Mouse (Mus musculus): ENCODE results near the gene Asb16.

The Asb16 gene

GRCm38 (mm10) chr11:102258095-102258494 is 10.4 kb upstream of the Asb16 start:
- TF ChIP-seq GATA4 (IDR thresholded peaks at IDR 0.05; ENCODE audit: insufficient replicate concordance, low read length), result no peak

GRCm38 (mm10) chr11:102258521-102258920 is 10.0 kb upstream of the Asb16 start:
- TF ChIP-seq GATA4 (IDR thresholded peaks at IDR 0.05; ENCODE audit: insufficient replicate concordance, low read length), result no peak

- no peak for TF ChIP-seq GATA4 (IDR thresholded peaks at IDR 0.05; ENCODE audit: insufficient replicate concordance, low read length)
Observed at GRCm38 (mm10) chr11:102263211-102263610, 5.3 kb upstream of the Asb16 start.

GRCm38 (mm10) chr11:102265816-102266215 is 2.7 kb upstream of the Asb16 start:
- no peak for TF ChIP-seq GATA4 (IDR thresholded peaks at IDR 0.05; ENCODE audit: insufficient replicate concordance, low read length)

- no peak for TF ChIP-seq GATA4 (IDR thresholded peaks at IDR 0.05; ENCODE audit: insufficient replicate concordance, low read length)
Observed at GRCm38 (mm10) chr11:102266631-102267355, 1.8 kb upstream of the Asb16 start.

GRCm38 (mm10) chr11:102267480-102267879 is 1.1 kb upstream of the Asb16 start:
- TF ChIP-seq GATA4 (IDR thresholded peaks at IDR 0.05; ENCODE audit: insufficient replicate concordance, low read length), result no peak

- no peak for TF ChIP-seq GATA4 (IDR thresholded peaks at IDR 0.05; ENCODE audit: insufficient replicate concordance, low read length)
Observed at GRCm38 (mm10) chr11:102276411-102276915, 7.9 kb downstream of the Asb16 start.

GRCm38 (mm10) chr11:102277754-102278153 is 9.2 kb downstream of the Asb16 start:
- no peak for TF ChIP-seq GATA4 (IDR thresholded peaks at IDR 0.05; ENCODE audit: insufficient replicate concordance, low read length)

- no peak for TF ChIP-seq GATA4 (IDR thresholded peaks at IDR 0.05; ENCODE audit: insufficient replicate concordance, low read length)
Observed at GRCm38 (mm10) chr11:102279595-102279994, 11.1 kb downstream of the Asb16 start.

- no peak for TF ChIP-seq GATA4 (IDR thresholded peaks at IDR 0.05; ENCODE audit: insufficient replicate concordance, low read length)
Observed at GRCm38 (mm10) chr11:102283922-102284321, 15.4 kb downstream of the Asb16 start.

GRCm38 (mm10) chr11:102284501-102285094 is 16.1 kb downstream of the Asb16 start, which contains the start of gene Tmub2:
TSS of gene Tmub2 (plus strand) at chr11:102284931.
- 0 out of 2 replicates have a peak, but pooled peaks have one; percentile 13 for TF ChIP-seq GATA4 (IDR thresholded peaks at IDR 0.05; ENCODE audit: insufficient replicate concordance, low read length)

GRCm38 (mm10) chr11:102285095-102285834 is 16.7 kb downstream of the Asb16 start:
- no peak for TF ChIP-seq GATA4 (IDR thresholded peaks at IDR 0.05; ENCODE audit: insufficient replicate concordance, low read length)

- TF ChIP-seq GATA4 (IDR thresholded peaks at IDR 0.05; ENCODE audit: insufficient replicate concordance, low read length), result no peak
Observed at GRCm38 (mm10) chr11:102287485-102287884, 18.9 kb downstream of the Asb16 start.

GRCm38 (mm10) chr11:102288027-102288804 is 19.7 kb downstream of the Asb16 start:
- TF ChIP-seq GATA4 (IDR thresholded peaks at IDR 0.05; ENCODE audit: insufficient replicate concordance, low read length), result no peak

- TF ChIP-seq GATA4 (IDR thresholded peaks at IDR 0.05; ENCODE audit: insufficient replicate concordance, low read length), result no peak
Observed at GRCm38 (mm10) chr11:102288913-102289312, 20.4 kb downstream of the Asb16 start.
